ENCODE assay signal across 16 mouse cellular contexts in genomic region chr1:188321534-188321933, GRCm38 (mm10). TPM values are rescaled to one million over a fixed set of nuclear protein-coding genes. Genes with fewer than 3 reads are reported as not detected.
DNase-seq lines count a peak whose midpoint lies in the region; ATAC-seq and TF ChIP-seq lines count a peak whose summit lies in the region.
"Had no signal": no experiment of that assay in that cellular context is flagged by ENCODE, and none has a peak within 500 bp of the region (broad histone marks: within the 10 kb centered on the region; RNA-seq: fewer than 3 reads in every experiment).

No protein-coding gene starts in this region.

- 0 out of 2 replicates have a peak, but pooled peaks have one; percentile 12 for ATAC-seq in liver, embryonic 15.5 days (ENCODE audit: insufficient read depth)
- no peak for ATAC-seq in inflammation-experienced regulatory T-cells, adult 6 months
- ATAC-seq: forebrain, embryonic 13.5 days had no signal

- no peak overlapping the region for H3K9ac ChIP-seq in liver, adult 2 months (ENCODE audit: low read depth, low read length)
- H3K9ac ChIP-seq in liver, embryonic 15.5 days, result no peak overlapping the region
- H3K9ac ChIP-seq: forebrain, embryonic 13.5 days; heart, embryonic 15.5 days; liver, embryonic 13.5 days had no signal

- no peaks in the 10 kb centered on the region for H3K36me3 ChIP-seq in liver, adult 2 months (ENCODE audit: control insufficient read depth, insufficient read depth, low read length)
- no peaks in the 10 kb centered on the region for H3K36me3 ChIP-seq in liver, embryonic 15.5 days (replicated peaks)
- H3K36me3 ChIP-seq: heart, embryonic 15.5 days; liver, embryonic 13.5 days had no signal

- H3K4me2 ChIP-seq in liver, embryonic 15.5 days, result no peak overlapping the region
- H3K4me2 ChIP-seq: forebrain, embryonic 13.5 days; heart, embryonic 15.5 days; liver, embryonic 13.5 days had no signal

- no peak overlapping the region for H3K4me3 ChIP-seq in liver, adult 2 months (ENCODE audit: insufficient read depth, low read depth, low read length)
- no peak overlapping the region for H3K4me3 ChIP-seq in liver, embryonic 15.5 days (replicated peaks)
- H3K4me3 ChIP-seq: forebrain, embryonic 13.5 days; heart, embryonic 15.5 days; liver, embryonic 13.5 days; megakaryocyte, embryonic 14.5 days had no signal

- H3K4me1 ChIP-seq in liver, adult 2 months (ENCODE audit: control insufficient read depth, insufficient read depth, low read length), result no peaks in the 10 kb centered on the region
- H3K4me1 ChIP-seq in liver, embryonic 15.5 days (replicated peaks), result no peaks in the 10 kb centered on the region
- H3K4me1 ChIP-seq: forebrain, embryonic 13.5 days; heart, embryonic 15.5 days; liver, embryonic 13.5 days had no signal

- 82% methylated on average over 7 of the region's 7 CpGs for whole genome bisulfite sequencing in liver, adult 2 months
- 67% methylated on average over 7 of the region's 7 CpGs for WGBS in liver, embryonic 15.5 days (ENCODE audit: insufficient replicate concordance)

- no peak overlapping the region for H3K27ac ChIP-seq in liver, adult 2 months (replicated peaks; ENCODE audit: insufficient read depth, low read depth, low read length)
- no peak overlapping the region for H3K27ac ChIP-seq in liver, embryonic 15.5 days (replicated peaks)
- H3K27ac ChIP-seq: forebrain, embryonic 13.5 days; heart, embryonic 15.5 days; liver, embryonic 13.5 days had no signal

- no peaks in the 10 kb centered on the region for H3K27me3 ChIP-seq in liver, adult 2 months (ENCODE audit: control insufficient read depth, insufficient read depth, low read length)
- H3K27me3 ChIP-seq in liver, embryonic 15.5 days, result no peaks in the 10 kb centered on the region
- H3K27me3 ChIP-seq: forebrain, embryonic 13.5 days; heart, embryonic 15.5 days; liver, embryonic 13.5 days; megakaryocyte, embryonic 14.5 days had no signal

- peak; percentile 32; the same call in 1 of the 2 replicates for TF ChIP-seq CTCF in liver, adult 2 months (IDR thresholded peaks at IDR 0.05; ENCODE audit: low read depth, low read length)

- DNase-seq in embryo, embryonic 10.5 days (ENCODE audit: low spot score), result peak; percentile 38
- no peak for DNase-seq in embryo, embryonic 9.5 days (ENCODE audit: extremely low spot score)
- DNase-seq in liver, adult 2 months (ENCODE audit: extremely low read depth, low read depth, low spot score), result peak; percentile 17
- no peak for DNase-seq in liver
- DNase-seq in WW6 (ENCODE audit: low read depth, low spot score), result peak; percentile 13
- no peak for DNase-seq in cerebellum, adult 18-20 months
- DNase-seq: B cell, adult 2 months; cerebellum, adult 9-11 months; gastrocnemius, postnatal 14 days; liver, embryonic 13.5 days; thymus, postnatal 14 days had no signal

- no peaks in the 10 kb centered on the region for H3K9me3 ChIP-seq in liver, embryonic 15.5 days (replicated peaks)
- H3K9me3 ChIP-seq: forebrain, embryonic 13.5 days; heart, embryonic 15.5 days; liver, embryonic 13.5 days; megakaryocyte, embryonic 14.5 days had no signal

- H3K79me2 ChIP-seq in liver, adult 2 months (ENCODE audit: control insufficient read depth, insufficient read depth, low read length), result no peaks in the 10 kb centered on the region

- no peak for TF ChIP-seq POLR2A in liver, adult 2 months (IDR thresholded peaks at IDR 0.05; ENCODE audit: extremely low read depth, insufficient read depth, low read length)

RNA-seq across cellular contexts. Expression of gene Ush2a, which starts 59.7 kb away (rescaled TPM):
- total RNA-seq in liver, adult 2 months (2014; rRNA removed), result under 0.01 and 0.07 TPM in 2 replicates
- polyA plus RNA-seq in liver, adult 2 months (2012; rRNA removed), result under 0.01 TPM in 1 of 2 replicates, not detected in the other
- 0.06 TPM in 1 of 2 replicates, not detected in the other for polyA plus RNA-seq in liver, embryonic 15.5 days (2015; fragmentation: Nextera tagmentation; extraction: Ambion mirVana)
- under 1 TPM in 1 of 3 experiments, not detected in 2; 0.07 TPM for polyA plus RNA-seq in inflammation-experienced regulatory T-cells, adult 6 months (2017; shearing (Covaris generic))
- total RNA-seq: gastrocnemius, postnatal 14 days had no signal
- polyA plus RNA-seq: liver, embryonic 13.5 days had no signal

Comparison
In these comparisons a context has a peak if more than half of its experiments do, and no peak if none do; other contexts are left out.
1. DNase-seq: peak in embryo, embryonic 10.5 days (single experiment), liver, adult 2 months (single experiment) and WW6 (single experiment); none in embryo, embryonic 9.5 days (single experiment), liver (single experiment) and cerebellum, adult 18-20 months (0 of 2).